Mouse (Mus musculus) bone marrow, adult 2 months (tissue): Measurements from ENCODE around the gene Zfp618.

ENCODE experiments used
- CTCF ChIP-seq: fragments of 200-500 bp; IDR thresholded peaks from 2 replicates; pipeline ENCODE4 v1.5.1; 2011; ENCODE audit warnings: low read length, control low read depth; ENCODE audit not compliant: control insufficient read depth, insufficient read depth
- POLR2A ChIP-seq: fragments of 200-500 bp; IDR thresholded peaks from 2 replicates; pipeline ENCODE4 v1.6.1; 2011; ENCODE audit warnings: low read depth, mild to moderate bottlenecking, control low read depth, low read length, borderline replicate concordance; ENCODE audit not compliant: control insufficient read depth

- no peak for TF ChIP-seq CTCF
- no peak for TF ChIP-seq POLR2A
Observed at GRCm38 (mm10) chr4:62981572-62981971, 16.2 kb downstream of the Zfp618 start.
